Mouse (Mus musculus): ENCODE results near the gene Zfp385c. TPM values are rescaled to one million over a fixed set of nuclear protein-coding genes. Genes with fewer than 3 reads are reported as not detected.

The Zfp385c gene
- total and polyA plus RNA-seq, 3 experiments: 0.34 to 0.59 (median 0.48) TPM

GRCm38 (mm10) chr11:100687265-100687664 lies 5.0 kb downstream of the Zfp385c start:
- no peak for DNase-seq
- H3K27ac ChIP-seq: no peak overlapping the region
- no peaks in the 10 kb centered on the region for H3K27me3 ChIP-seq (ENCODE audit: control insufficient read depth, insufficient read depth, low read length)
- intact Hi-C loops (cut with DNase I): no loop called here
- WGBS: 82% methylated on average over 7 of the region's 7 CpGs
- H3K4me1 ChIP-seq (ENCODE audit: control insufficient read depth, insufficient read depth, low read length): no peaks in the 10 kb centered on the region; the same call in 1 of the 2 replicates
- H3K4me3 ChIP-seq: no peak overlapping the region
- no peaks in the 10 kb centered on the region for H3K36me3 ChIP-seq (ENCODE audit: control insufficient read depth, insufficient read depth, low read length)
- no peak overlapping the region for H3K9ac ChIP-seq (ENCODE audit: low read depth, low read length)
- no peaks in the 10 kb centered on the region for H3K79me2 ChIP-seq (replicated peaks; ENCODE audit: control insufficient read depth, insufficient read depth, low read length)
- TF ChIP-seq CTCF (IDR thresholded peaks at IDR 0.05): no peak
- TF ChIP-seq POLR2A (IDR thresholded peaks at IDR 0.05; ENCODE audit: insufficient read depth, low read depth, low read length): no peak
- TF ChIP-seq EP300 (IDR thresholded peaks at IDR 0.05; ENCODE audit: insufficient read depth, low read depth, low read length): no peak

GRCm38 (mm10) chr11:100685371-100685770 lies 6.9 kb downstream of the Zfp385c start:
- intact Hi-C loops (cut with DNase I): no loop called here
- Histone ChIP-seq H3K4me1 (ENCODE audit: control insufficient read depth, insufficient read depth, low read length) (no peaks in the 10 kb centered on the region), H3K4me3 (no peak overlapping the region), H3K9ac (ENCODE audit: low read depth, low read length) (no peak overlapping the region), H3K27ac (no peak overlapping the region), H3K79me2 (replicated peaks; ENCODE audit: control insufficient read depth, insufficient read depth, low read length) (no peaks in the 10 kb centered on the region), H3K27me3 (ENCODE audit: control insufficient read depth, insufficient read depth, low read length) (no peaks in the 10 kb centered on the region), H3K36me3 (ENCODE audit: control insufficient read depth, insufficient read depth, low read length) (no peaks in the 10 kb centered on the region)
- WGBS: 67% methylated on average over 3 of the region's 3 CpGs
- DNase-seq: no peak
- TF ChIP-seq POLR2A (IDR thresholded peaks at IDR 0.05; ENCODE audit: insufficient read depth, low read depth, low read length) (no peak), EP300 (IDR thresholded peaks at IDR 0.05; ENCODE audit: insufficient read depth, low read depth, low read length) (no peak), CTCF (IDR thresholded peaks at IDR 0.05) (no peak)

GRCm38 (mm10) chr11:100684084-100684483 lies 8.2 kb downstream of the Zfp385c start:
- TF ChIP-seq CTCF (IDR thresholded peaks at IDR 0.05) (no peak), POLR2A (IDR thresholded peaks at IDR 0.05; ENCODE audit: insufficient read depth, low read depth, low read length) (no peak), EP300 (IDR thresholded peaks at IDR 0.05; ENCODE audit: insufficient read depth, low read depth, low read length) (no peak)
- H3K27ac ChIP-seq: no peak overlapping the region
- no peak overlapping the region for H3K4me3 ChIP-seq
- no peaks in the 10 kb centered on the region for H3K36me3 ChIP-seq (ENCODE audit: control insufficient read depth, insufficient read depth, low read length)
- H3K4me1 ChIP-seq (ENCODE audit: control insufficient read depth, insufficient read depth, low read length): no peaks in the 10 kb centered on the region
- DNase-seq: no peak
- intact Hi-C loops (cut with DNase I): no loop called here
- WGBS: 67% methylated on average over 2 of the region's 2 CpGs
- no peak overlapping the region for H3K9ac ChIP-seq (ENCODE audit: low read depth, low read length)
- no peaks in the 10 kb centered on the region for H3K79me2 ChIP-seq (replicated peaks; ENCODE audit: control insufficient read depth, insufficient read depth, low read length)
- H3K27me3 ChIP-seq (ENCODE audit: control insufficient read depth, insufficient read depth, low read length): no peaks in the 10 kb centered on the region

- no peak for DNase-seq
- TF ChIP-seq CTCF (IDR thresholded peaks at IDR 0.05): no peak
- TF ChIP-seq EP300 (IDR thresholded peaks at IDR 0.05; ENCODE audit: insufficient read depth, low read depth, low read length): no peak
- no peak for TF ChIP-seq POLR2A (IDR thresholded peaks at IDR 0.05; ENCODE audit: insufficient read depth, low read depth, low read length)
- Histone ChIP-seq H3K27me3 (ENCODE audit: control insufficient read depth, insufficient read depth, low read length) (no peaks in the 10 kb centered on the region), H3K27ac (no peak overlapping the region), H3K36me3 (ENCODE audit: control insufficient read depth, insufficient read depth, low read length) (no peaks in the 10 kb centered on the region), H3K79me2 (replicated peaks; ENCODE audit: control insufficient read depth, insufficient read depth, low read length) (no peaks in the 10 kb centered on the region), H3K4me3 (no peak overlapping the region), H3K4me1 (ENCODE audit: control insufficient read depth, insufficient read depth, low read length) (no peaks in the 10 kb centered on the region), H3K9ac (ENCODE audit: low read depth, low read length) (no peak overlapping the region)
- WGBS: 94% methylated on average over 5 of the region's 5 CpGs
- intact Hi-C loops (cut with DNase I): no loop called here
Observed at GRCm38 (mm10) chr11:100682526-100682925, 9.7 kb downstream of the Zfp385c start.

GRCm38 (mm10) chr11:100681826-100682225 lies 10.4 kb downstream of the Zfp385c start:
- H3K36me3 ChIP-seq (ENCODE audit: control insufficient read depth, insufficient read depth, low read length): no peaks in the 10 kb centered on the region
- TF ChIP-seq POLR2A (IDR thresholded peaks at IDR 0.05; ENCODE audit: insufficient read depth, low read depth, low read length) (no peak), EP300 (IDR thresholded peaks at IDR 0.05; ENCODE audit: insufficient read depth, low read depth, low read length) (no peak)
- H3K79me2 ChIP-seq (replicated peaks; ENCODE audit: control insufficient read depth, insufficient read depth, low read length): no peaks in the 10 kb centered on the region
- H3K27me3 ChIP-seq (ENCODE audit: control insufficient read depth, insufficient read depth, low read length): no peaks in the 10 kb centered on the region
- no peaks in the 10 kb centered on the region for H3K4me1 ChIP-seq (ENCODE audit: control insufficient read depth, insufficient read depth, low read length)
- no peak for DNase-seq
- WGBS: 74% methylated on average over 5 of the region's 5 CpGs
- H3K27ac ChIP-seq: no peak overlapping the region
- H3K4me3 ChIP-seq: no peak overlapping the region
- no peak overlapping the region for H3K9ac ChIP-seq (ENCODE audit: low read depth, low read length)
- intact Hi-C loops (cut with DNase I): no loop called here

- H3K27ac ChIP-seq: no peak overlapping the region
- H3K79me2 ChIP-seq (replicated peaks; ENCODE audit: control insufficient read depth, insufficient read depth, low read length): no peaks in the 10 kb centered on the region
- no peak for DNase-seq
- no peak overlapping the region for H3K9ac ChIP-seq (ENCODE audit: low read depth, low read length)
- H3K4me3 ChIP-seq: no peak overlapping the region
- intact Hi-C loops (cut with DNase I): no loop called here
- H3K27me3 ChIP-seq (ENCODE audit: control insufficient read depth, insufficient read depth, low read length): no peaks in the 10 kb centered on the region
- TF ChIP-seq POLR2A (IDR thresholded peaks at IDR 0.05; ENCODE audit: insufficient read depth, low read depth, low read length): no peak
- TF ChIP-seq EP300 (IDR thresholded peaks at IDR 0.05; ENCODE audit: insufficient read depth, low read depth, low read length): no peak
- TF ChIP-seq CTCF (IDR thresholded peaks at IDR 0.05): no peak
- 55% methylated on average over 7 of the region's 7 CpGs for WGBS
- no peaks in the 10 kb centered on the region for H3K36me3 ChIP-seq (ENCODE audit: control insufficient read depth, insufficient read depth, low read length)
- H3K4me1 ChIP-seq (ENCODE audit: control insufficient read depth, insufficient read depth, low read length): peaks cover 2% of the 10 kb centered on the region; the same call in 1 of the 2 replicates
Observed at GRCm38 (mm10) chr11:100677810-100678209, 14.4 kb downstream of the Zfp385c start.

Data from heart, adult 2 months (tissue).